Mouse (Mus musculus) limb, embryonic 14.5 days (tissue): ENCODE data around the gene Heg1. TPM values are rescaled to one million over a fixed set of nuclear protein-coding genes. Genes with fewer than 3 reads are reported as not detected.

Experiments
- ATAC-seq: fragments of 200-750 bp; cut with Nextera tagmentation; 2 replicates; pipeline ENCODE4 v1.8.0; 2017; ENCODE audit warnings: low read depth, moderate number of reproducible peaks, moderate TSS enrichment; ENCODE audit not compliant: low FRiP score
- DNase-seq: peaks from one replicate; pipeline ENCODE4 v3.0.0-alpha.2; 2015; ENCODE audit warnings: low spot score
- H3K27ac ChIP-seq: fragments of 300-500 bp; sonication (generic); replicated peaks from 2 replicates; pipeline ENCODE4 v1.5.1; 2014; ENCODE audit warnings: low read depth, mild to moderate bottlenecking, low read length, moderate library complexity, mixed read lengths
- H3K27me3 ChIP-seq: fragments of 300-500 bp; sonication (generic); 2 replicates; pipeline ENCODE4 v1.6.1; 2014; ENCODE audit warnings: low read length, mixed read lengths; ENCODE audit not compliant: control insufficient read depth, insufficient read depth
- H3K36me3 ChIP-seq: fragments of 300-500 bp; sonication (generic); 2 replicates; pipeline ENCODE4 v1.6.1; 2014; ENCODE audit warnings: mild to moderate bottlenecking, low read length, moderate library complexity, mixed read lengths; ENCODE audit not compliant: control insufficient read depth, insufficient read depth
- H3K4me1 ChIP-seq: fragments of 300-500 bp; sonication (generic); 2 replicates; pipeline ENCODE4 v1.6.1; 2014; ENCODE audit warnings: antibody characterized with exemption, low read length, mixed read lengths; ENCODE audit not compliant: control insufficient read depth, insufficient read depth
- H3K4me2 ChIP-seq: fragments of 300-500 bp; sonication (generic); replicated peaks from 2 replicates; pipeline ENCODE4 v1.6.1; 2014; ENCODE audit warnings: low read depth, mild to moderate bottlenecking, low read length, moderate library complexity; ENCODE audit not compliant: severe bottlenecking
- H3K4me3 ChIP-seq: fragments of 300-500 bp; sonication (generic); replicated peaks from 2 replicates; pipeline ENCODE4 v1.5.1; 2014; ENCODE audit warnings: low read length
- H3K9ac ChIP-seq: fragments of 300-500 bp; sonication (generic); 2 replicates; pipeline ENCODE4 v1.6.1; 2014; ENCODE audit warnings: mild to moderate bottlenecking, low read depth, low read length, moderate library complexity; ENCODE audit not compliant: severe bottlenecking
- H3K9me3 ChIP-seq: fragments of 300-500 bp; sonication (generic); 2 replicates; pipeline ENCODE4 v1.6.1; 2016; ENCODE audit warnings: low read length; ENCODE audit not compliant: control insufficient read depth
- POLR2A ChIP-seq: fragments of 200-500 bp; IDR thresholded peaks from 2 replicates; pipeline ENCODE4 v1.8.0; 2012; ENCODE audit warnings: inconsistent platforms, mild to moderate bottlenecking, moderate library complexity, borderline replicate concordance; ENCODE audit not compliant: insufficient read depth, insufficient read length; ENCODE audit errors: extremely low read depth
- WGBS: fragments of 180-500 bp; shearing (Covaris S2); extraction: QIAGEN DNeasy Blood & Tissue Kit; methylation state at CpG from one replicate; pipeline ENCODE4 v1.1.7; 2014; 5-methylcytosine and 5-hydroxymethylcytosine counted together
- polyA plus RNA-seq, 2 experiments: library from polyadenylated mRNA; depleted of rRNA in 1 of 2; stranded (reverse) in 1 of 2; unstranded in 1 of 2; fragments of >200 nt; fragmentation: Nextera tagmentation in 1 of 2; extraction: Ambion mirVana in 1 of 2; gene quantifications; 2 replicates each; pipeline versions ENCODE4 v1.2.1 to v1.2.3; 2012 to 2014

The Heg1 gene
- polyA plus RNA-seq, 2 experiments: 20.8 to 22.0 TPM

DNA sequence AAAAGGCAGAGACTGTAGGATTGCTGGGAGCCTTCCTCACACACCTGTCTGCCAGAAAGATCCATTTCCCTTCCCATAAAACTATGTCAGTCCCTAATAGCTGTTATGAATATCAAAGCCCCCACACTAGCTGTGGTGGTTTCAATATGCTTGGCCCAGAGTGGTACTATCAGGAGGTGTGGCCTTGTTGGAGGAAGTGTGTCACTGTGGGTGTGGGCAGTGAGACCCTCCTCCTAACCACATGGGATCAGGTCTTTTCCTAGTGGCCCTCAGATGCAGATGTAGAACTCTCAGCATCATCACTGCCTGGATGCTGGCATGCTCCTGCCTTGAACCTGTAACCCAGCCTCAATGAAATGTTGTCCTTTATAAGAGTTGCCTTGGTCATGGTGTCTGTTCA lies 2.5 kb upstream of the Heg1 start:
- Histone ChIP-seq H3K9me3 (no peaks in the 10 kb centered on the region), H3K4me3 (no peak overlapping the region), H3K36me3 (no peaks in the 10 kb centered on the region), H3K27me3 (no peaks in the 10 kb centered on the region), H3K27ac (no peak overlapping the region), H3K9ac (no peak overlapping the region), H3K4me2 (no peak overlapping the region), H3K4me1 (peaks cover 13% of the 10 kb centered on the region)
- DNase-seq: no peak
- ATAC-seq: no peak
- TF ChIP-seq POLR2A: no peak

DNA sequence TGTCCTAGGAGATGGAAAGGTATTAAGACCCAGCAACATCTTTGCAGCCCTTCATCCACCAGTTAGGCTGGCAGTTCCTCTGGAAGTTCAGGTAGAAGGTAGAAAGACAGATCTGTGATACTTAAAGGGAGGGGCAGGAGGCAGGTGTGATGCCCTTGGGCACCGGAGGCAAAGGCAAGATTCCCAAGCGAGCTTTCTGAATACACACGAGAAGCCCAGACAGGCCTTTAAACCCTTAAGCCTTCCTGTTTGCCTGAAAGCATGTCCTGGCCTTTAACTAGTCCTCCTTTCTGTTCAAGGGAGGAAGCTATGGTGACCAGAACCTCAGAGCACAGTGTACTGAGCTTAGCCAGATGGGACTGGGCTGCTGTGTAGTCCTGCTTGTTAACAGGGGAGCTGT lies 1.5 kb upstream of the Heg1 start:
- TF ChIP-seq POLR2A: no peak
- H3K9me3 ChIP-seq: no peaks in the 10 kb centered on the region
- H3K27me3 ChIP-seq: no peaks in the 10 kb centered on the region
- H3K4me3 ChIP-seq: no peak overlapping the region
- no peaks in the 10 kb centered on the region for H3K36me3 ChIP-seq
- DNase-seq: no peak
- no peak overlapping the region for H3K27ac ChIP-seq
- 52% methylated on average over 3 of the region's 3 CpGs for WGBS
- ATAC-seq: no peak
- peaks cover 23% of the 10 kb centered on the region for H3K4me1 ChIP-seq
- no peak overlapping the region for H3K9ac ChIP-seq
- no peak overlapping the region for H3K4me2 ChIP-seq

DNA sequence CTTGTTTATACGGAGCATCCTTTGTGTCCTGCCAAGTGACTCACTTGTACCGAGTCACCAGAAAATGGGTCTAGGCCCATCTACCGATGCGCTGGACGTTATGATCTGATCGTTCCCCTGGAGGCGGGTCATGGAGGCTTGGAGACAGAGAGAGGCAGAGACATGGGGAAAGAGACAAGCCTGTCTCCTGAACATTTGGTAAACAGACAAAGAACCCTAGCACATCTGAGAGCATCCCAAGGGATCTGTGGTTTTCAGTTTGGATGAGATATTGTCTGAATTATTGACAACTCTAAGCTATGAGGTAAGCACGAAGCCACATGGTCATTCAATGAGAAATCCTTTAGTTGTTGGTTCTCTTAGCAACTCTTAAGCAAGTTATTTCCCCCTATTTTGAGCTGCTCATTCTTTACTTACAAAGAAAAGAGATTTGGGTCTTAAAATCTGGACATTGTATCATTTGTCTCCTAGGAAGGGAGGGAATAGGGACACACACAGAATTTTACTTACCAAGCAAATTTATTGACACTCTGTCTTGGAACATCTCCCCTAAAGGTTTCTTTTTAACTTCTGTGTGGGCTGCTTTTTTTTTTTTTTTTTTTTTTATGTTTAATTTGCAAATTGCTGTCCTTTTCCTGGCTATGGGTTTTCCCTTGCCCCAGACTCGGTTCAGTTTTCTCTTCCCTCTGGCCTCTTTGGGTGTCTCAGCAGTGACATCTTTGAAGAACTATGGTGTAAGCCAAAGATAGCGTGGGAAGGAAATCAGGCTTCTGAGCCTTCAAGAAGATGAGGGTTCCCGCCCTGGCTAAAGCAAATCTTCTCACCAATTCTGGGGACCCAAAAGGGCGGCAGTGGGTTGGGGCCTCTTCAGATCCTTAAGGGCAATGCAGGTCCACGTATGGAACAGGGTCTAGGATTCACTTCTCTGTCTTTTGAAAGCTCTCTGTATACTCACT lies 686 bp upstream of the Heg1 start:
- no peaks in the 10 kb centered on the region for H3K9me3 ChIP-seq
- 67% methylated on average over 13 of the region's 13 CpGs for WGBS
- ATAC-seq (0 out of 2 replicates have a peak, but pooled peaks have one; percentile 13), DNase-seq (peak; percentile 51)
- no peak for TF ChIP-seq POLR2A
- peak overlapping the region; percentile 94 for H3K9ac ChIP-seq
- peak overlapping the region; percentile 87 for H3K4me3 ChIP-seq
- H3K36me3 ChIP-seq: no peaks in the 10 kb centered on the region
- H3K4me1 ChIP-seq: peaks cover 30% of the 10 kb centered on the region
- H3K4me2 ChIP-seq: peak overlapping the region; percentile 93
- H3K27ac ChIP-seq: peak overlapping the region; percentile 30; the same call in 1 of the 2 replicates
- no peaks in the 10 kb centered on the region for H3K27me3 ChIP-seq

DNA sequence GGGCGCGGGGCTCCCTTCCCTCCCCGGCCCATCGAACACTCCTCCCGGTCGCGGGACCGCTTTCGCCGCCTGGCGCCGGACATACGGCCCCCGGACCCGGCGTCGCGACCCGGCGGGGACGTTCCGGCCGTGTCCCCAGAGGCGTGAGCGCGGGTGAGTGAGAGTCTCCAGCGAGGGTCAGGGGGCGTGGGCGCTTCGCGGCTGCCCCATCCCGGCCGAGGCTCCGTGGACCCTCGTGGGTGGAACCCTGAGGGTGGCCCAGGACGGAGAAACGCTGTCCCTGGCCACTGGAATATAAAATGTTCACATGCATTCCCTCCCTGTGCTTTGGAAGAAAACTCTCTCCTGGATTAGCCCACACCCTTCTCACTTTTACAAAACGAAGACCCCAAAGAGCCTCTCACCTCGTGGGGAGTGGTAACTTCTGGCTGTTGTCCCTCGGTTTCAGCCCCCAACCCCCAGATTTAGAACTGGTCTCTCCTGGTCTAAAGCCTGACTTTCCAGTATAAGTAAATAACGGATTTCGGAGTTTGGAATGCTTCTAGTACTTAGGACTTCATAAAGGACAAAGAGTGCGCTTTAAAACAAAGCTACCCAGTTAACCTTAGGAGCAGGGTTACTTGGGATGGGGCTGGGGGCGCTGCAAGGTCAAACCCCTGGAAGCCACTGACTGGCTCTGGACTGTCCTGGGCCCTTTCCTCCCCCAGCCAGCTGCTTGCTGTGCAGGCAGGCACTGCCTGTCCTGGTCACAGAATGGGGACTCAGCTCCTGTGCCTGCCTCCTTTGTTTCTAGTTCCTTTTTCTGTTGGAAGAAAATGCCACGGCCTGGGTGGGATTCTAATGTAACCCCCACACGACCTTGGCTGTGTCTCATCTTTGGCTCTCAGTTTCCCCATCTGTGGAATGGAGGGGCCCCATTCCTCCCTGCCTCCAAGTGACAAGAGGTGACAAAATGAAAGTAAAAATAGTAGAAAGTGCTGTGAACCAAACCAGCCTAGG lies 832 bp downstream of the Heg1 start:
- H3K9me3 ChIP-seq: no peaks in the 10 kb centered on the region
- WGBS: 1% methylated on average over 36 of the region's 46 CpGs
- H3K4me3 ChIP-seq: peak overlapping the region; percentile 87
- no peak for TF ChIP-seq POLR2A
- peak overlapping the region; percentile 93 for H3K4me2 ChIP-seq
- H3K36me3 ChIP-seq: no peaks in the 10 kb centered on the region
- peaks cover 30% of the 10 kb centered on the region for H3K4me1 ChIP-seq
- no peaks in the 10 kb centered on the region for H3K27me3 ChIP-seq
- H3K27ac ChIP-seq: peak overlapping the region; percentile 30; the same call in 1 of the 2 replicates
- ATAC-seq (no peak; the same call in 1 of the 2 replicates), DNase-seq (no peak)
- H3K9ac ChIP-seq: peak overlapping the region; percentile 94

DNA sequence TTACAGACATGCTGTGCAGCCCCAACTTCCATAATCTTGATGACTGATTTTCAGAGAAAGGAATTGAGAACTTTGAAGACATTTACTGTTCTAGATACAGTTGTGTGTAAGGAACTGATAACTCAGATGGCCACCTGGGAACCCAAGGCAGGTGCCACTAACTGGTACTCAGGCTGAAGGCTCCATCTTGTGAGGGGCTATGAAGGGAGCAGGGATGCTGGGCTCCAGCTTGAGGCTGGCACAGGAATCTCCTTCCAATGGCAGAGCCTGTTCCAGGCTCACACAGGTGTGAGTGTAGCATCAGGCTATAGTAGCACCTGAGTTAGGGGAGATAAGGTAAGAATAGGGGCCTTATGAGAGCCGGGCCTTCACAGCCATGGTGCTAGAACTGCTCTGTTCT lies 1.9 kb downstream of the Heg1 start:
- WGBS: 81% methylated on average over 1 of the region's 1 CpGs
- H3K4me2 ChIP-seq: peak overlapping the region; percentile 93
- H3K9me3 ChIP-seq: no peaks in the 10 kb centered on the region
- H3K36me3 ChIP-seq: no peaks in the 10 kb centered on the region
- peak overlapping the region; percentile 94; the same call in 1 of the 2 replicates for H3K9ac ChIP-seq
- DNase-seq (no peak), ATAC-seq (no peak)
- no peak overlapping the region for H3K27ac ChIP-seq
- H3K4me3 ChIP-seq: peak overlapping the region; percentile 87; the same call in 1 of the 2 replicates
- TF ChIP-seq POLR2A: no peak
- H3K27me3 ChIP-seq: no peaks in the 10 kb centered on the region
- H3K4me1 ChIP-seq: peaks cover 30% of the 10 kb centered on the region
